Mouse (Mus musculus): ENCODE data around the gene Rassf1.

DNA sequence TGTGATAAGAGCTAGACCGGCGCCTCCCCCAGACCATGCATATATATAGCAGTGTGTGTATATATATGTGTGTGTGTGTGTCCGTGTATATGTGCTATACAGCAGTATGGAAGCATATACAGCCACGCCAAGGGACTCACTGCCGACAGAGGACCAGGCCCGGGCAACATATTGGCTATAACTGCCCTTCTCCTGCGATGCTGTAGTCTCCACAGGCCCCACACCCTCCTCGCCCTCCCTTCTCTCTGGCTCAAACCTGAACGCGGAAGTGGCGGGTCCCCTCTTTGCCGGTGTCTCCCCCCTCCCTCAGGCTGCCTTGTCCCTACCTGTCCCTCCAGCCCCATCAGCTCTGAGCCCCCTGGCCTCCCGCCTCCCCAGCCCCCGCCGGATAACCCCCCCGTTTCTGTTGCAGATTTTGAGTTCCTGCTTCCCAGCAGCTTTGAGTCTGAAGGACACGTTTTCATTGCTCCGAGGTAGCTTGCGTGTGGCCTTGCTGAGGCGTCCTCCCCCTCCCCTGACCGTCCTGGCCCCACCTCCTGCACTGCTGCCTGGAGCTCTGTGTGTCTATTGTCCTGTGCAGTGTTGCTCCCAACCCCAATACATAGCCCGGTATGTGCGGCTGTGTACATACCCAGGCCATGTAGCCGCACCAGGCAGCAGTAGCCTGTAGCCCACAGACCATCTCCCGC lies 29.5 kb upstream of the Rassf1 start:
- TF ChIP-seq CTCF (IDR thresholded peaks at IDR 0.05; ENCODE audit: insufficient read depth, low read depth, low read length) (no peak), POLR2A (IDR thresholded peaks at IDR 0.05; ENCODE audit: insufficient read depth, low read depth, low read length) (no peak)

Measured in olfactory bulb, adult 2 months (tissue).